Mouse (Mus musculus): ENCODE results near the gene Glmp.
"Not testable (repeated sequence)": the region's sequence is repeated elsewhere in the genome, so short reads cannot be mapped to it uniquely, and the experiment has no call there.

Gene Glmp

DNA sequence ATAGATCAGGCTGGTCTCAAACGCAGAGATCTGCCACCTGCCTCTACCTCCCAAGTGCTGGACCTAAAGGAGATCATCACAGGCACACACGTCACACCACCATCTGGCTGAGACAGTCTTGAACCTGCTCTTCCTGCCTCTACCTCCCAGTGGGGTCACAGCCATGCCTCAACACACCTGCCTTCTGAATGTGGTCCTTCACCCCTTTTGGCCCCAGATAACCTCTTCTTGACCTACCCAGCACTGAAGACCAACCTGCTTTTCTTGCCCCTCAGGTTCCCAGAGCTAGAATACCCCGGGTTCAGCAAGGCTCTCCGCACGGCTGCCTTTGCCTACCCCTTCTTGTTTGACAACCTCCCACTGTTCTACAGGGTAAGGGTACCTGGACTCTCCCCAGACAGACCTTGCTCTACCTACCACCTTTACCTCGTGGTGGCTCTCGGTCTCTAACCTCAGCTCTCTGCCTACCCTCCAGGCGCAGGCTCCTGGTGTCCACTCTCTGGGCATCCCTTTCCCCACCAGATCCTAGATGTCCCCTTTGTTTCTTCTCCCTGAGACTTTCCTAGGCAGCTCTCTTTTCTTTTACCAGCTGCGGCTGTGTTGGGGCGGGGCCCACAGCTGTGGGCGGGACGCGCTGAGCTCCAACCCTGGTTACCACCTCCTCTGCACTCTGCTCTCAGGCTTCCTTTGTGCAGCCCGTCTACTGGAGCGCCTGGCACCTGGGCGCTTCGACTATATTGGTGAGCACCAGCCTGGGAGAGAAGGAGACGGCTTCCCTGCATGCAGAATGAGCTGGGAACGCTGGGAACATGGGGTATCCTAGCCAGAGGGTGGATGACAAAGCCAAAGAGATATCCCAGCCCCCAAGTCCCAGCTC lies 51.2 kb downstream of the Glmp start:
- not testable (repeated sequence) for DNase-seq (ENCODE audit: low read depth, low spot score)

- DNase-seq (ENCODE audit: low read depth, low spot score) = not testable (repeated sequence)
Measured at GRCm38 (mm10) chr3:88376644-88377043, 51.8 kb downstream of the Glmp start.

DNA sequence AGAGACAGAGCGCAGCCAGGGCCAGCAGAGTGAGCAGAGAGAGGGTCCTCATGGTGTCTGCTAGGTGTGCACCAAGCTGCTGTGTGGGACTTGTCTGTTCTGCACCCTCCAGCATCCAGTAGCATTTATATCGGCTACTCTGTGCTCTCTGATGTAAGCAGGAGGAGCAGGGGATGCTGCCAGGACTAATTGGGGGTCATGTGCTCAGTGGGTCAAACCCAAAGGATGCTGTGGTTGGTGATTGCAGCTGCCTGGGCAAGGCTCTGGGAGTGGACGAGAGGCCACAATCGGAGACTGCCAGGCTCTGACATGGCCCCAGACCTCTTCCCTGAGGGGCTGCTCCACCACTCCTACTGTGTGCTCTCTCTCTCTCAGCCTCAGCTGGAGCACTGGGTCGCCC lies 53.8 kb downstream of the Glmp start, which contains the start of gene Bglap2:
Gene Bglap2, minus strand, starts transcription at position 101 of the 400 bp plus-strand sequence.
- DNase-seq (ENCODE audit: low read depth, low spot score) = not testable (repeated sequence)

Data from retina, adult 2 months (tissue).